Mouse (Mus musculus): ENCODE data around the gene Cyp4f15. TPM values are rescaled to one million over a fixed set of nuclear protein-coding genes. Genes with fewer than 3 reads are reported as not detected.

Gene Cyp4f15
- polyA plus RNA-seq, 1 experiment from 2014 or later, result 0.23 TPM

Other genes starting within 250 kb of the Cyp4f15 start
- gene Cyp4f39, start 232.9 kb upstream of the Cyp4f15 start, polyA plus RNA-seq (2016; fragmentation: Nextera tagmentation; extraction: Ambion mirVana), result not detected in 2 replicates
- 13.3 and 13.8 TPM in 2 replicates for gene Cyp4f17, start 179.6 kb upstream of the Cyp4f15 start, polyA plus RNA-seq (2016; fragmentation: Nextera tagmentation; extraction: Ambion mirVana)
- 23.8 and 26.6 TPM in 2 replicates for gene Cyp4f16, start 149.1 kb upstream of the Cyp4f15 start, polyA plus RNA-seq (2016; fragmentation: Nextera tagmentation; extraction: Ambion mirVana)
- gene Cyp4f37, start 64.3 kb upstream of the Cyp4f15 start, polyA plus RNA-seq (2016; fragmentation: Nextera tagmentation; extraction: Ambion mirVana), result not detected in 2 replicates
- gene Cyp4f40, start 26.7 kb upstream of the Cyp4f15 start, polyA plus RNA-seq (2016; fragmentation: Nextera tagmentation; extraction: Ambion mirVana), result not detected in 2 replicates
- 48.2 and 55.1 TPM in 2 replicates for gene Zfp871, start 102.7 kb downstream of the Cyp4f15 start, polyA plus RNA-seq (2016; fragmentation: Nextera tagmentation; extraction: Ambion mirVana)
- 5.0 and 5.6 TPM in 2 replicates for gene Zfp811, start 124.3 kb downstream of the Cyp4f15 start, polyA plus RNA-seq (2016; fragmentation: Nextera tagmentation; extraction: Ambion mirVana)
- 19.9 and 21.8 TPM in 2 replicates for gene Zfp799, start 144.6 kb downstream of the Cyp4f15 start, polyA plus RNA-seq (2016; fragmentation: Nextera tagmentation; extraction: Ambion mirVana)
- 8.8 and 9.8 TPM in 2 replicates for gene Zfp870, start 206.0 kb downstream of the Cyp4f15 start, polyA plus RNA-seq (2016; fragmentation: Nextera tagmentation; extraction: Ambion mirVana)
- gene Cyp4f14, start 231.7 kb downstream of the Cyp4f15 start, polyA plus RNA-seq (2016; fragmentation: Nextera tagmentation; extraction: Ambion mirVana), result not detected in 2 replicates

All from limb, embryonic 12.5 days (tissue).